Mouse (Mus musculus) bone marrow macrophage, adult 2 months (primary cell): Measurements from ENCODE around the gene Tctn1.

ENCODE experiments used
- CTCF ChIP-seq: IDR thresholded peaks from 2 replicates; pipeline ENCODE4 v1.5.1; 2012; ENCODE audit warnings: low read depth, mild to moderate bottlenecking, low read length, moderate library complexity
- POLR2A ChIP-seq: IDR thresholded peaks from 2 replicates; pipeline ENCODE4 v1.6.1; 2012; ENCODE audit warnings: mild to moderate bottlenecking, low read depth, low read length, borderline replicate concordance

- TF ChIP-seq CTCF (no peak), POLR2A (no peak)
These were observed 30.6 kb downstream of the Tctn1 start for GRCm38 (mm10) chr5:122233695-122234094.
